Mouse (Mus musculus): ENCODE results near the gene Rps23.

DNA sequence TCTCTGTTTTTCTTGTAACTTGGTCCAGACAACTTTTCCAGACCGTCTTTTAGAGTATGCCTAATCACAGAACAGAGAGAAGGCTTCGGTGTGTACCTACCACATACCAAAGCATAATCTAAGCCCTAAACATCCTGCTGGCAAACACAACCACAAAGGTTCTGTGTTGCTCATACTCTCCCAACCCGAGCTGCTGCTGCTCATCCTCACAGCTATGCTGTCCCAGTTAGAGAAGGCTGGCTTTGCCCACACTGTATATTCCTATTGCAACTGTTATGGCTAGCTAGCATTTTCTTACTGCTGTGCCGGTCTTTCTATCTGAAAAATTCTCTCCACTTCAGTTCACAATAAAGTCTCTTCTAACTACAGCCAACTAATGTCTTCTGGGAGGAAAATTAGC lies 46.2 kb downstream of the Rps23 start:
- no peak for TF ChIP-seq CTCF (IDR thresholded peaks at IDR 0.05)
- no peak for TF ChIP-seq EP300 (IDR thresholded peaks at IDR 0.05; ENCODE audit: insufficient read depth, low read depth, low read length)
